Mouse (Mus musculus) liver, embryonic 14.5 days (tissue): ENCODE data around the gene Dmwd. TPM values are rescaled to one million over a fixed set of nuclear protein-coding genes. Genes with fewer than 3 reads are reported as not detected.

ENCODE experiments used
- ATAC-seq: fragments of 200-750 bp; cut with Nextera tagmentation; 2 replicates; pipeline ENCODE4 v1.8.0; 2017; ENCODE audit warnings: moderate number of reproducible peaks, mild to moderate bottlenecking, moderate library complexity; ENCODE audit not compliant: insufficient read depth
- DNase-seq, 3 experiments: peaks; one replicate each; pipeline ENCODE4 v3.0.0-alpha.2; 2012 to 2013; ENCODE audit warnings: low read depth in 3 of 3, low spot score in 3 of 3
- H3K27ac ChIP-seq: fragments of 300-500 bp; sonication (generic); 2 replicates; pipeline ENCODE4 v1.5.1; 2014; ENCODE audit warnings: moderate library complexity, mild to moderate bottlenecking, control low read depth, inconsistent platforms
- H3K27me3 ChIP-seq: fragments of 300-500 bp; sonication (generic); 2 replicates; pipeline ENCODE4 v1.6.1; 2014; ENCODE audit warnings: mild to moderate bottlenecking, low read length, moderate library complexity; ENCODE audit not compliant: control insufficient read depth, insufficient read depth
- H3K36me3 ChIP-seq: fragments of 300-500 bp; sonication (generic); replicated peaks from 2 replicates; pipeline ENCODE4 v1.6.1; 2014; ENCODE audit warnings: low read depth; ENCODE audit not compliant: control insufficient read depth, insufficient read depth
- H3K4me1 ChIP-seq, 2 experiments: fragments of 200-500 bp in 1 of 2; fragments of 300-500 bp in 1 of 2; sonication (generic) in 1 of 2; replicated peaks; 2 replicates each; pipeline ENCODE4 v1.6.1; 2012 to 2014; ENCODE audit warnings: antibody characterized with exemption in 1 of 2, inconsistent platforms in 1 of 2, low read length in 1 of 2; ENCODE audit not compliant: control insufficient read depth in 2 of 2, insufficient read depth in 2 of 2
- H3K4me2 ChIP-seq: fragments of 300-500 bp; sonication (generic); 2 replicates; pipeline ENCODE4 v1.6.1; 2014; ENCODE audit warnings: low read depth, mild to moderate bottlenecking, control low read depth, moderate library complexity
- H3K4me3 ChIP-seq, 2 experiments: fragments of 200-500 bp in 1 of 2; fragments of 300-500 bp in 1 of 2; sonication (generic) in 1 of 2; 2 replicates each; pipeline ENCODE4 v1.5.1; 2012 to 2014; ENCODE audit warnings: low read depth in 2 of 2, low read length in 2 of 2, mild to moderate bottlenecking in 2 of 2, control low read depth in 1 of 2, inconsistent platforms in 1 of 2, moderate library complexity in 1 of 2; ENCODE audit not compliant: insufficient read depth in 1 of 2
- H3K9ac ChIP-seq: fragments of 300-500 bp; sonication (generic); replicated peaks from 2 replicates; pipeline ENCODE4 v1.6.1; 2014; ENCODE audit warnings: mild to moderate bottlenecking, control low read depth, moderate library complexity
- H3K9me3 ChIP-seq: fragments of 300-500 bp; sonication (generic); 2 replicates; pipeline ENCODE4 v1.6.1; 2016; ENCODE audit warnings: low read length, mixed read lengths; ENCODE audit not compliant: control insufficient read depth
- CTCF ChIP-seq: IDR thresholded peaks from 2 replicates; pipeline ENCODE4 v1.5.1; 2016; ENCODE audit warnings: antibody characterized with exemption, low read depth, control low read depth
- EP300 ChIP-seq: IDR thresholded peaks from 2 replicates; pipeline ENCODE4 v1.6.1; 2016; ENCODE audit warnings: antibody characterized with exemption, low read depth
- WGBS: fragments of 180-500 bp; shearing (Covaris S2); extraction: QIAGEN DNeasy Blood & Tissue Kit; methylation state at CpG from one replicate; pipeline ENCODE4 v1.1.7; 2014; ENCODE audit not compliant: insufficient replicate concordance; 5-methylcytosine and 5-hydroxymethylcytosine counted together
- polyA plus RNA-seq, 2 experiments: library from polyadenylated mRNA; depleted of rRNA in 1 of 2; stranded (reverse) in 1 of 2; unstranded in 1 of 2; fragments of >200 nt; fragmentation: Nextera tagmentation in 1 of 2; extraction: Ambion mirVana in 1 of 2; gene quantifications; 2 replicates each; pipeline versions ENCODE4 v1.2.1 to v1.2.3; 2012 to 2014

Dmwd gene
- polyA plus RNA-seq, 2 experiments, result 3.5 to 18.1 TPM

- TF ChIP-seq EP300 (no peak), CTCF (no peak)
- H3K4me1 ChIP-seq, result no peaks in the 10 kb centered on the region
- 63% methylated on average over 10 of the region's 10 CpGs for WGBS
- ATAC-seq, result no peak
- no peaks in the 10 kb centered on the region for H3K36me3 ChIP-seq
- H3K27ac ChIP-seq, result no peak overlapping the region
- H3K27me3 ChIP-seq, result no peaks in the 10 kb centered on the region
- H3K4me2 ChIP-seq, result no peak overlapping the region
- no peaks in the 10 kb centered on the region for H3K9me3 ChIP-seq
- no peak overlapping the region for H3K9ac ChIP-seq
- H3K4me3 ChIP-seq, result no peak overlapping the region
- no peak for DNase-seq
Observed at GRCm38 (mm10) chr7:19057405-19057804, 18.6 kb upstream of the Dmwd start.

- no peak for ATAC-seq
Observed at GRCm38 (mm10) chr7:19065896-19066295, 10.1 kb upstream of the Dmwd start.

GRCm38 (mm10) chr7:19067063-19067462 lies 9.0 kb upstream of the Dmwd start:
- no peaks in the 10 kb centered on the region for H3K4me1 ChIP-seq
- peaks cover 29% of the 10 kb centered on the region for H3K27me3 ChIP-seq
- H3K9me3 ChIP-seq, result no peaks in the 10 kb centered on the region
- no peaks in the 10 kb centered on the region for H3K36me3 ChIP-seq
- no peak overlapping the region for H3K27ac ChIP-seq
- no peak overlapping the region for H3K4me2 ChIP-seq
- no peak for ATAC-seq
- H3K9ac ChIP-seq, result no peak overlapping the region
- no peak for DNase-seq
- no peak for TF ChIP-seq CTCF
- no peak for TF ChIP-seq EP300
- no peak overlapping the region for H3K4me3 ChIP-seq
- 36% methylated on average over 14 of the region's 14 CpGs for WGBS

More at GRCm38 (mm10) chr7:19065896-19066295, 10.1 kb upstream of the Dmwd start:
- DNase-seq, result no peak
- no peak for TF ChIP-seq CTCF
- TF ChIP-seq EP300, result no peak
- 42% methylated on average over 13 of the region's 13 CpGs for WGBS
- H3K36me3 ChIP-seq, result no peaks in the 10 kb centered on the region
- H3K4me3 ChIP-seq, result no peak overlapping the region
- H3K27me3 ChIP-seq, result peaks cover 29% of the 10 kb centered on the region
- no peaks in the 10 kb centered on the region for H3K9me3 ChIP-seq
- H3K4me2 ChIP-seq, result no peak overlapping the region
- H3K4me1 ChIP-seq, result no peaks in the 10 kb centered on the region
- no peak overlapping the region for H3K27ac ChIP-seq
- no peak overlapping the region for H3K9ac ChIP-seq

GRCm38 (mm10) chr7:19067935-19068334 lies 8.1 kb upstream of the Dmwd start:
- peaks cover 29% of the 10 kb centered on the region for H3K27me3 ChIP-seq
- 60% methylated on average over 14 of the region's 14 CpGs for WGBS
- H3K4me3 ChIP-seq, result no peak overlapping the region
- H3K9ac ChIP-seq, result no peak overlapping the region
- TF ChIP-seq CTCF, result no peak
- no peak for TF ChIP-seq EP300
- H3K4me2 ChIP-seq, result no peak overlapping the region
- ATAC-seq, result no peak
- no peaks in the 10 kb centered on the region for H3K9me3 ChIP-seq
- no peaks in the 10 kb centered on the region for H3K4me1 ChIP-seq
- no peak overlapping the region for H3K27ac ChIP-seq
- no peak for DNase-seq
- no peaks in the 10 kb centered on the region for H3K36me3 ChIP-seq

- Histone ChIP-seq H3K4me1 (no peaks in the 10 kb centered on the region), H3K36me3 (no peaks in the 10 kb centered on the region), H3K4me2 (no peak overlapping the region), H3K27ac (no peak overlapping the region), H3K9ac (no peak overlapping the region), H3K27me3 (peaks cover 29% of the 10 kb centered on the region), H3K4me3 (no peak overlapping the region), H3K9me3 (no peaks in the 10 kb centered on the region)
- DNase-seq (peak; percentile 48 to 69 (median 56)), ATAC-seq (no peak)
- WGBS, result 1% methylated on average over 2 of the region's 2 CpGs
- peak; percentile 81 for TF ChIP-seq CTCF
- no peak for TF ChIP-seq EP300
Observed at GRCm38 (mm10) chr7:19068707-19069106, 7.3 kb upstream of the Dmwd start.
